Mouse (Mus musculus) liver, adult 2 months (tissue): ENCODE measurements around the gene Uchl1.

Experiments used
- CTCF ChIP-seq: fragments of 200-500 bp; IDR thresholded peaks from 2 replicates; pipeline ENCODE4 v1.5.1; 2011; ENCODE audit warnings: low read depth, low read length, control low read depth
- POLR2A ChIP-seq: fragments of 200-500 bp; IDR thresholded peaks from 2 replicates; pipeline ENCODE4 v1.6.1; 2011; ENCODE audit warnings: low read length, control low read depth; ENCODE audit not compliant: insufficient read depth; ENCODE audit errors: extremely low read depth

GRCm38 (mm10) chr5:66675189-66675890 is 551 bp upstream of the Uchl1 start:
- TF ChIP-seq CTCF (no peak), POLR2A (no peak)
